Comparison of ENCODE assay signal across 12 mouse cellular contexts in the genomic region with DNA sequence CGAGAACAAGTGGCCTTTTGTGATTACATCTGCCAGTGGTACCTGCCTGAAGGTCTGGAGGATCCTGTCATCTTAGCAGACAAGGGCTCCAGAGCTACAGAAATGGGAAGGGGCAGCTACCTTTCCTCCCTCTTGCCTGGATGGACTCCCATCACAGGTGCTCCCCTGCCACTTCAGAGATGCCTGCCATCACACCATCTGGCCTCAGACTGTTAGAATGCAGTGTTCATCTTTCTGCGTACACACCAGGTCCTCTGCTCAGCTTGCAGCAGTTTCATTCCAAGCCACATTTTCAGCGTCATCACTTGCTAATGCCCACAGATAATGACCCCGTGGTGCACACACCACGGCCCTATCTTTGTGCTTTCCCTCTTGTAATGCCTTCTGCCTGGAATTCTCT.
"Had no signal": no experiment of that assay in that cellular context is flagged by ENCODE, and none has a peak within 500 bp of the region (broad histone marks: within the 10 kb centered on the region; RNA-seq: fewer than 3 reads in every experiment).

No protein-coding gene starts in this region.

- DNase-seq: lung, embryonic 14.5 days; lung, postnatal 10 days; lung, postnatal 4 days; midbrain, embryonic 14.5 days; retina, postnatal 1 day; right cerebral cortex, adult 18-20 months; right cerebral cortex, postnatal 25 days; right cerebral cortex, postnatal 4 days; spleen, adult 18-20 months; thymus, adult 18-20 months; thymus, postnatal 14 days; thymus, postnatal 36 days had no signal
